Mouse (Mus musculus) forebrain, embryonic 11.5 days (tissue): ENCODE data around the gene Ksr1. TPM values are rescaled to one million over a fixed set of nuclear protein-coding genes. Genes with fewer than 3 reads are reported as not detected.
A peak's percentile ranks its signal among the peaks of the same experiment; 100 is the strongest.
"Not testable (repeated sequence)": the region's sequence is repeated elsewhere in the genome, so short reads cannot be mapped to it uniquely, and the experiment has no call there.

Experiments used
- ATAC-seq: fragments of 200-750 bp; cut with Nextera tagmentation; replicated peaks from 2 replicates; pipeline ENCODE4 v1.8.0; 2017; ENCODE audit warnings: moderate TSS enrichment; ENCODE audit not compliant: low FRiP score
- DNase-seq: peaks from one replicate; pipeline ENCODE4 v3.0.0-alpha.2; 2017; ENCODE audit warnings: low spot score
- H3K27ac ChIP-seq: fragments of 300-500 bp; sonication (generic); 2 replicates; pipeline ENCODE4 v1.5.1; 2014; ENCODE audit warnings: low read depth, low read length
- H3K27me3 ChIP-seq: fragments of 300-500 bp; sonication (generic); 2 replicates; pipeline ENCODE4 v1.6.1; 2014; ENCODE audit warnings: mild to moderate bottlenecking, low read length, mixed read lengths; ENCODE audit not compliant: control insufficient read depth, insufficient read depth
- H3K36me3 ChIP-seq: fragments of 300-500 bp; sonication (generic); 2 replicates; pipeline ENCODE4 v1.6.1; 2014; ENCODE audit warnings: mild to moderate bottlenecking, low read length, moderate library complexity, mixed read lengths; ENCODE audit not compliant: control insufficient read depth, insufficient read depth
- H3K4me1 ChIP-seq: fragments of 300-500 bp; sonication (generic); replicated peaks from 2 replicates; pipeline ENCODE4 v1.6.1; 2014; ENCODE audit warnings: low read length, mixed read lengths; ENCODE audit not compliant: control insufficient read depth, insufficient read depth
- H3K4me2 ChIP-seq: fragments of 300-500 bp; sonication (generic); 2 replicates; pipeline ENCODE4 v1.6.1; 2014; ENCODE audit warnings: low read depth, mild to moderate bottlenecking, low read length, moderate library complexity, mixed read lengths; ENCODE audit not compliant: severe bottlenecking
- H3K4me3 ChIP-seq: fragments of 300-500 bp; sonication (generic); 2 replicates; pipeline ENCODE4 v1.5.1; 2014; ENCODE audit warnings: low read depth, low read length
- H3K9ac ChIP-seq: fragments of 300-500 bp; sonication (generic); 2 replicates; pipeline ENCODE4 v1.6.1; 2014; ENCODE audit warnings: low read length
- H3K9me3 ChIP-seq: fragments of 300-500 bp; sonication (generic); 2 replicates; pipeline ENCODE4 v1.6.1; 2016; ENCODE audit warnings: low read length, mixed read lengths; ENCODE audit not compliant: control insufficient read depth
- WGBS: fragments of 180-500 bp; shearing (Covaris S2); extraction: QIAGEN DNeasy Blood & Tissue Kit; methylation state at CpG from one replicate; pipeline ENCODE4 v1.1.7; 2014; 5-methylcytosine and 5-hydroxymethylcytosine counted together
- polyA plus RNA-seq: library from polyadenylated mRNA; unstranded; fragments of >200 nt; fragmentation: Nextera tagmentation; extraction: Ambion mirVana; gene quantifications from 2 replicates; pipeline ENCODE4 v1.2.1, GENCODE M21; 2014

Ksr1 gene
- polyA plus RNA-seq, 1 experiment from 2014 or later = 5.2 TPM

DNA sequence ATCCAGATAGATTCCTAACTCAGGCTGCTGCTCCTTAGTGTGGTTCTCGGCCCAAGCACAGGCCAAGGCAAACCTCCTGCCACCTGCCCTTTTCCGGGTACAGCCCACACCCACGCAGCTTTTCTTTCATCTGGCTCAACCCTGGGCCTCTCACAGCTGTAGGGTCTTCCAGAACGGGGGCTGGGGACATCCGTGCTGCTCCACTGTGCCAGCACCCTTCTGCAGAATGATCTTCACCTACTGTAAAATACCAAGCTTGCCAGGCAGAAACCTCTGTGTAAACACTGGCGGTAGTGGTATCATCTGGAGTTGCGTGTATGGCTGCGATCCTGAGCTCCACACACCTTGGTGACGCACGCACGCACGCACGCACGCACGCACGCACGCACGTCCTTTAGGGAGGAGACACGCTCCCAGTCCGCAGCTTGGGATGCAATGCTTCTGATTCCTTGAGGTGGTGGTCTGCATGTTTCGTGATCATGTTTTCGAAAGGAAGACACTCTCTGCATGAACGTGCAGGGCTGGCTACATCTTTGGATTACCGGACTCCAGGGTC lies 130.5 kb downstream of the Ksr1 start:
- Histone ChIP-seq H3K4me3 (no peak overlapping the region), H3K4me1 (no peaks in the 10 kb centered on the region), H3K9ac (no peak overlapping the region), H3K36me3 (no peaks in the 10 kb centered on the region), H3K27me3 (no peaks in the 10 kb centered on the region), H3K9me3 (no peaks in the 10 kb centered on the region), H3K27ac (no peak overlapping the region), H3K4me2 (no peak overlapping the region)
- 92% methylated on average over 24 of the region's 24 CpGs for WGBS
- DNase-seq = peak; percentile 52
- ATAC-seq = no peak

DNA sequence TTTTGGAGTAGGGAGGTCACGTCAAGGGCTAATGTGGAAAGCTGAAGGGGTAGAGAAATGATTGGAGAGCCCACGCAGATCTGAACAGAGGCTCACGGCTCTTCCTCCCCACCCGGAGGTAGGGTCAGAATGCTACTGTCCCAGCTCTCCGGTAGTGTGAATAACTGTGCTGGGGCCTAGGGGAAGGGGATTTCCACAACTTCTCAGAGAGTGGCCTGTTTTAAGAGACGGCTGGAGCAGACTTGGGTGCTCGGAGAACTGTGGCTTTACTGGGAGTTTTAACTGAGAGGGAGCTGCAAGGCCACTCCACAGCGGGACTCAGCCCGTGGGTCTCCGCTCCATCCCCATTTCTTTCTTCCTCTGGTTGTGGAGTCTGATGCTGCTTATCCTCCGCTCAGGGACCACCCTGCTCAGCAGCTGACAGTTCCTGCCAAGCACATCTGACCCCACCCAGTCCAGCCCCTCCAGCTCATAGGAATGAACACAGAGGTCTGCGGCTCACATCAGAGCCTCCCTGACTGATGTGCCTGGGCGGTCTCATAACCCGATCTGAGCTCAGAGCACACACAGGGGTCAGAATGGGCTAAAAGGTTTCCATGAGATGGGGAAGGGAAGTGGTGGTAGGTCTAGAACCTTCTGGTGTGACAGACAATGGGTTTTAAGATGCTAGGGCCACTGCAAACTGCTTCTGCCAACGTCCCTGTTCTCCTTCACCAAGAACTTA lies 131.4 kb downstream of the Ksr1 start:
- no peak overlapping the region for H3K4me2 ChIP-seq
- no peaks in the 10 kb centered on the region for H3K36me3 ChIP-seq
- H3K4me3 ChIP-seq = no peak overlapping the region
- H3K4me1 ChIP-seq = no peaks in the 10 kb centered on the region
- no peak for ATAC-seq
- H3K27me3 ChIP-seq = no peaks in the 10 kb centered on the region
- H3K27ac ChIP-seq = no peak overlapping the region
- 80% methylated on average over 15 of the region's 15 CpGs for WGBS
- no peak overlapping the region for H3K9ac ChIP-seq
- H3K9me3 ChIP-seq = no peaks in the 10 kb centered on the region
- DNase-seq = peak; percentile 45

DNA sequence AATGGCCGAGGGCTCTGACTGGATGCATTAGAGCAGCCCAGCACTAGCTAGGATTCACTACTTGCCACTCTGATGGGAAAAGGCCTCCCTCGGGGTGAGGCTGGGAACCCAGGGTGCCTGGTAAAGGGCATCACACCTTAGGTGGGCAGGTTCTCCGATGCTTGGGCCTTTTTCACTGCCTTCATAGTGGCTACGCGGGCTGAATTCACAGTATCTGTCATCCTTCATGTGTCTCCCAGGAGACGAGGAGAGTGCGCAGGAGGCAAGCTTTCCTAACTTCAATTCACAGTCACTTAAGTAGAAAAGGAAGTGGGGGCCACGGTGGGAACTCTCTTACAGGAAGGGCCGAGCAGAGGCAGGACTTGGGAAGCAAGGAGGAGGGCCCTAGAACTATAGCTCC lies 132.4 kb downstream of the Ksr1 start:
- no peak overlapping the region for H3K27ac ChIP-seq
- H3K4me3 ChIP-seq = no peak overlapping the region
- H3K9ac ChIP-seq = no peak overlapping the region
- no peaks in the 10 kb centered on the region for H3K4me1 ChIP-seq
- WGBS = 73% methylated on average over 9 of the region's 9 CpGs
- H3K27me3 ChIP-seq = no peaks in the 10 kb centered on the region
- H3K9me3 ChIP-seq = no peaks in the 10 kb centered on the region
- ATAC-seq (no peak), DNase-seq (peak; percentile 46)
- H3K4me2 ChIP-seq = no peak overlapping the region
- no peaks in the 10 kb centered on the region for H3K36me3 ChIP-seq

DNA sequence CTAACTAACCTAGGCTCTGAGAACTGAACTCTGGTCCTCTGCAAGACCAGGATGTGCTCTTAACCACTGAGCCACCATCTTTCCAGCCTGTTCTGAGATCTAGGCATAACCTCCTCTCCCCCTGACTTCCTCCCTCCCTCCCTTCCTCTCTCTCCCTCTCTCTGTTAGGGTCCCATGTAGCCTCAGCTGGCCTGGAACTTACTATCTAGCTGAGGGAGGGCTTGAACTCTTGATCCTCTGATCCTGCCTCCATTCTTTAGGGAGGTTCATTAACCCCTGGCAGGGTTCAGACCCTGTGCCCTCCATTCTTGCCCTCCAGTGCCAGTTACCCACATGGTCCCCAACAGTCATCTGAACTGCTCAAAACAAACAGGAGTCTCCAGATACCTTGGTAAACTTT lies 133.2 kb downstream of the Ksr1 start:
- DNase-seq (peak; percentile 13), ATAC-seq (no peak)
- H3K27me3 ChIP-seq = no peaks in the 10 kb centered on the region
- H3K9me3 ChIP-seq = no peaks in the 10 kb centered on the region
- no peaks in the 10 kb centered on the region for H3K36me3 ChIP-seq
- no peak overlapping the region for H3K4me2 ChIP-seq
- no peak overlapping the region for H3K27ac ChIP-seq
- no peak overlapping the region for H3K4me3 ChIP-seq
- H3K4me1 ChIP-seq = no peaks in the 10 kb centered on the region
- H3K9ac ChIP-seq = no peak overlapping the region

DNA sequence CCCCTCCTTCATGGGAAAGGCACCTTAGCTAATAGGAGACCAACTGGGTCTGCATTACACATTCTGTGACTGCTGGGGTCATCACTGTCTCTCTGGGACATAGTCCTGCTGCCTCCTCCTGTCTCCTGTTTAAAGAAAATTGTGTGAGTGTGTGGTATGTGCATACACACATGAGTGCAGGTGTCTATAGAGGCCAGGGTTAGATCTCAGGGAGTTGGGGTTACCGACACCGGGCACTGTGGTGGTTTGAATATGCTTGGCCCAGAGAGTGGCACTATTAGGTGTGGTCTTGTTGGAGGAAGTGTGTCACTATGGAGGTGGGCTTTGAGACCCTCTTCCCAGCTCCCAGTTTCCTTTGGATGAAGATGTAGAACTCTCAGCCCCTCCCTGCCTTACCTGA lies 133.7 kb downstream of the Ksr1 start:
- no peak overlapping the region for H3K9ac ChIP-seq
- peak; percentile 8 for DNase-seq

DNA sequence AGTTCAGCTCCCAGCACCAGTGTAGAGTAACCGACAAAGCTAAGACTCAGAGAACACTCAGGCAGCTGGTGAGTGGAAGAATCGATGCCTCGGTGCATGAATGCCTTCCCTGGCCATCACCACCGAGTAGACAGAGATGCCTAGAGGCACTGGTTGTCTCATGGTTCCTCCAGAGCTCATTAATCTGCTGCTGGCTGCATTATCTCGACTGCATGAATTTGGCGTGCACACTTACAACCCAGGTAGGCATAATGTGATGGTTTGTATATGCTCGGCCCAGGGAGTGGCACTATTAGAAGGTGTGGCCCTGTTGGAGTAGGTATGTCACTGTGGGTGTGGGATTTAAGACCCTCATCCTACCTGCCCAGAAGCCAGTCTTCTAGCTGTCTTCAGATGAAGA lies 137.3 kb downstream of the Ksr1 start:
- Histone ChIP-seq H3K36me3 (no peaks in the 10 kb centered on the region), H3K9me3 (no peaks in the 10 kb centered on the region), H3K4me2 (no peak overlapping the region), H3K27me3 (no peaks in the 10 kb centered on the region), H3K9ac (no peak overlapping the region), H3K27ac (no peak overlapping the region), H3K4me1 (no peaks in the 10 kb centered on the region), H3K4me3 (no peak overlapping the region)
- DNase-seq (peak; percentile 23), ATAC-seq (no peak)
- 84% methylated on average over 7 of the region's 7 CpGs for WGBS

More for the DNA sequence above, 133.7 kb downstream of the Ksr1 start:
- no peaks in the 10 kb centered on the region for H3K36me3 ChIP-seq
- WGBS = 94% methylated on average over 2 of the region's 2 CpGs
- H3K4me3 ChIP-seq = no peak overlapping the region
- H3K27me3 ChIP-seq = no peaks in the 10 kb centered on the region
- no peaks in the 10 kb centered on the region for H3K4me1 ChIP-seq
- H3K27ac ChIP-seq = no peak overlapping the region
- no peak overlapping the region for H3K4me2 ChIP-seq
- no peaks in the 10 kb centered on the region for H3K9me3 ChIP-seq
- no peak for ATAC-seq

DNA sequence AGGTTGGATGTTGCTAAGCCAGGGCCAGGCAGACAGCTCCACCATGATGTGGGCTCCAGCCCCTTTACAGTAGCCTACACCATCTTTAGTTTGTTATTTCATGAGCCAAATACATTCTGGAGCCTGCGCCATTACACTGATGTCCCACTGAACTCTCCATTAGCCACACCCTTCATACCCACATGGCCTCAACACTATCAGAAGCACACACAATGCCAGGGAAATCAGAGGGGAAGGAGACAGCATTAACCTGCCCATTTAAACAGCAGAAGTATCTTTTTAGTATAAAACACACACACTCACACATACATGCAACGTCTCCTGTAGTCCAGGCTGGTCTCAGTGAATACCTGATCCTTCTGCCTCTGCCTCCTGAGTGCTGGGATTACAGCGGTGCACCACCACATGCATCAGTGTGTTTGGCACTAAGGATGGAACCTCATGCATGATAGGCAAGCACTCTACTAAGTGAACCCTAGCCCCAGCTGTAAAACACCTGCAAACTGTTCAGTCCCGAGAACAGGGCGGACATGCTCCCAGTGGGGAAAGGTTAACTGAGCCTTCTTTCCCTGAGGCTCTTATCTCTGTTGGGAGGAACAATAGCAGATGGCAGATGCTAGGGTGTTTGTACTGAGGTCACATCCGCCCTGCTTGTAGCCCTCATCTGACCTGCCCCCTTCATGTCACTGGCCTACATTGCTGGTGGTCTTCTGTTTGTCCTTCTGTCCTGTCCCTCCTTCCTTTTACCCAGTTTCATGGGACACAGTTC lies 138.0 kb downstream of the Ksr1 start:
- Histone ChIP-seq H3K36me3 (no peaks in the 10 kb centered on the region), H3K4me1 (no peaks in the 10 kb centered on the region), H3K9ac (no peak overlapping the region), H3K9me3 (no peaks in the 10 kb centered on the region), H3K27me3 (no peaks in the 10 kb centered on the region), H3K4me3 (no peak overlapping the region), H3K27ac (no peak overlapping the region), H3K4me2 (no peak overlapping the region)
- DNase-seq = peak; percentile 23
- ATAC-seq = no peak
- whole genome bisulfite sequencing = 89% methylated on average over 6 of the region's 6 CpGs

DNA sequence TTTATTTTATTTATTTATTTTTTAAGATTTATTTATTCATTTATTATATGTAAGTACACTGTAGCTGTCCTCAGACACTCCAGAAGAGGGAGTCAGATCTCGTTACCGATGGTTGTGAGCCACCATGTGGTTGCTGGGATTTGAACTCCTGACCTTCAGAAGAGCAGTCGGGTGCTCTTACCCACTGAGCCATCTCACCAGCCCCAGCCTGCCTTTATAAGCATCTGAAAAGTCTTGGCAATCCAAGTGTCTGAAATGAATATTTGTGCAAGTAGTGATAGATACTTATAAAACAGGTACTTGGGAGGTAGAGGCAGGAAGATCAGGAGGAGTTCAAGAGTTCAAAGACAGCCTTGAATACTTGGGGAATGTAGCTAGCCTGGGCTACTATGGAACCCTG lies 138.9 kb downstream of the Ksr1 start:
- H3K9ac ChIP-seq, H3K4me2 ChIP-seq, H3K4me1 ChIP-seq, DNase-seq, H3K36me3 ChIP-seq, H3K4me3 ChIP-seq, H3K9me3 ChIP-seq, H3K27ac ChIP-seq, H3K27me3 ChIP-seq, ATAC-seq: not testable (repeated sequence)
- WGBS = 90% methylated on average over 3 of the region's 3 CpGs
